Mouse (Mus musculus): ENCODE measurements around the gene Dhx30.
"Not testable (repeated sequence)": the region's sequence is repeated elsewhere in the genome, so short reads cannot be mapped to it uniquely, and the experiment has no call there.

Dhx30 gene

GRCm38 (mm10) chr9:110117779-110118139, at the start of gene Dhx30:
Dhx30 (minus strand) TSS chr9:110117830.
- CTCF ChIA-PET = no interaction called here

- CTCF ChIA-PET = no interaction called here
Observed at GRCm38 (mm10) chr9:110163071-110163470, 45.4 kb upstream of the Dhx30 start.

DNA sequence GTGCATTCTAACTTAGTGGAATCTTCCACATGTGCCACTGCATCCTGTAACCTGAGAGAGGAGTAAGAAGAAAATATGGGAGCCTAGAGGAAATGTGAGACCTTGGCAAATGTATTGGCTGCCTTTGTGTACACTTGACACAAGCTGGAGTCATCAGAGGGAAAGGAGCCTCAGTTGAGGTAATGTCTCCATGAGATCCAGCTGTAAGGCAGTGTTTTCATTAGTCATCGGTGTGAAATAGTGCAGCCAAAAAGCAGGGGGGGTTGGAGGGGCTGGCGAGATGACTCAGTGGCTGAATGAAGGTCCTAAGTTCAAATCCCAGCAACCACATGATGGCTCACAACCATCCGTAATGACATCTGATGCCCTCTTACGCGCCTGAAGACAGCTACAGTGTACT, 44.8 kb upstream of the Dhx30 start:
- CTCF ChIA-PET = no interaction called here

GRCm38 (mm10) chr9:110160486-110160885, 42.9 kb upstream of the Dhx30 start:
- CTCF ChIA-PET = not testable (repeated sequence)

DNA sequence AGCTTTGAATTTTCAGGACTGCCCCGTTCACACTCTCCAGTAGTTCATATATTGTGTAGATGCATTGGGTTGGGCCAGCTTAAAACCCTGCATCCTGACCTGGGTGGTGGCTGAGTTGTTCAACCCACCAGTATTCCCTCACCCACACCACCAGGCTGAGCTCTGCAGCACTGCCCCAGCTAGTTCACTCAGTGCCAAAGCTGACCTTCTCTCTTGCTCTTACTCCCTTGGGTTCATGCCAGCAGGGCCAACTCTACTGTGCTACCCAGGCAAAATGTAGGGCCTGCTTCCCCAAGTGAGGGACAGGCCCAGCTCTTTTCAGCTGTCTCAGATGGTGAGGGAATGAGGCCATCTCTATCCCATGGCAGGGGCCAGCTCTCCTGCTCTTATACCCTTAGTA, 41.4 kb upstream of the Dhx30 start:
- CTCF ChIA-PET = no interaction called here

DNA sequence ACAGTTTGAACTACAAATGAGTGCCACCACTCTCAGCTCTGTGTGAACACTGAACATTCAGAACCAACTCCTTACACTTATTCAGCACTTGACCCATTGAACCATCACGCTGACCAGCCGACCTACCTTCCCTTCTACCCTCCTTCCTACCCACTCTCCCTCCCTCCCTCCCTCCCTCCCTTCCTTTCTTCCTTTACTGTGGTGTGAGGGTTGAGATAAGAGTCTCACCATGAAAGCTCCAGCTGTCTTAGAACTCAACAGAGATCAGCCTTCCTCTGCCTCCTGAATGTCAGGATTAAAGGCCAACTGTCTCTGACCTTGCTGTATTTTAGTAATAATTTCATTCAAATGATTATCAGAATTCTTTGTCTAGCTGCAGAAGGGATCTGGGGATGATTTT, 31.0 kb upstream of the Dhx30 start:
- CTCF ChIA-PET = interaction anchor here (0.6 kb wide), 1 partner anchor 27 kb away, joined by 6 read pairs; no protein-coding TSS in a partner anchor

DNA sequence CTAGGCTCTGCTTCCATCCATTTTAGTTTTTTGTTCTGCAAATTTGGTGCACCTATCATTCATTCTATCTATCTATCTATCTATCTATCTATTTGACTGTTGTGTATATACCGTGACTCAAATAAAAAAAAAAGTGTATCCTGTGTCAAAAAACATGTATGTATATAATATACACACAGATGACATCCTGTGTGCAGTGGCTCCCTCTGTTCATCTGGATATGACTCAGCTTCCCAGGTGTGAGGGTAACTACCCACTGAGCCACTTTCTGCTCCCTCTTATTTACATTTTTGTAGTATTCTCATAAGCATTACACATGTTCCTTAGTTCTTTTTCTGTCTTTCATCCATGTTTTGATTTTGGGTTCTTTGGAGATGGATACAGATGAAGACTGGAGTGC, 24.5 kb upstream of the Dhx30 start:
- CTCF ChIA-PET = no interaction called here

DNA sequence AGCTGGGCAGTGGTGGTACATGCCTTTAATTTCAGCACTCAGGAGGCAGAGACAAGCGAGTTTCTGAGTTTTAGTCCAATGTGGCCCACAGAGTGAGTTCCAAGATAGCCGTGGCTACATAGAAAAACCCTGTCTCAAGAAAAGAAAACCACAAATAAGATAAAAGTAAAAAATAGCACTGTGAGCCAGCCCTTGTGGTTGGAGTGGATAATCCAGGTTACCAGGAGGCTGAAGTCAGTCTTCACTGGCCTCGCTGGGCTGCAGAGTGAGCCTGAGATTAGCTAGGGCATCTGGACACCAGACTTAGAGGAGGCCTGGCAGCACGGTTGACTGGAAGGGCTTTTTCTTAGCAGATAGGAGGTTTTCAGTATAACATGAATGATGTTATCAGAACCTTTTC, 21.5 kb upstream of the Dhx30 start:
- CTCF ChIA-PET = interaction anchor here (0.7 kb wide), 1 partner anchor 309 kb away, joined by 4 read pairs; no protein-coding TSS in a partner anchor

- CTCF ChIA-PET = no interaction called here
Observed at GRCm38 (mm10) chr9:110134176-110134575, 16.5 kb upstream of the Dhx30 start.

DNA sequence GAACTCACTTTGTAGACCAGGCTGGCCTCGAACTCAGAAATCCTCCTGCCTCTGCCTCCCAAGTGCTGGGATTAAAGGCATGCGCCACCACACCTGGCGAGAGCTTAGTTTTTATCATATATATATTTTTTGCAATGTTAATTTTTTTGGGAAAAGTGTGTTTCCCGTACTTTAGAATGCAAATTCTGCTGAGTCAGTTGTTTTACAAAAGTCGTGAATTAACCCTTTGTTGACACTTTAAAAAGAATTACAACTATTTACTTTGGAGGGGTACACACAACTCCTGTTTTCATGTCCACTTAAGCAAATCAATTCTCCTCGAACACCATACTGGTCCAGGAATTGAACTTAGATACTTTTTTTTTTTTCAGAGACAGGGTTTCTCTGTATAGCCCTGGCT, 15.3 kb upstream of the Dhx30 start:
- CTCF ChIA-PET = no interaction called here

- CTCF ChIA-PET = interaction anchor here (0.6 kb wide), 1 partner anchor 170 kb away, joined by 4 read pairs; no protein-coding TSS in a partner anchor
Observed at GRCm38 (mm10) chr9:110132201-110132605, 14.6 kb upstream of the Dhx30 start.

GRCm38 (mm10) chr9:110131525-110132197, 14.0 kb upstream of the Dhx30 start:
- CTCF ChIA-PET = interaction anchor here (0.9 kb wide), 1 partner anchor 18 kb away, joined by 3 read pairs; no protein-coding TSS in a partner anchor

DNA sequence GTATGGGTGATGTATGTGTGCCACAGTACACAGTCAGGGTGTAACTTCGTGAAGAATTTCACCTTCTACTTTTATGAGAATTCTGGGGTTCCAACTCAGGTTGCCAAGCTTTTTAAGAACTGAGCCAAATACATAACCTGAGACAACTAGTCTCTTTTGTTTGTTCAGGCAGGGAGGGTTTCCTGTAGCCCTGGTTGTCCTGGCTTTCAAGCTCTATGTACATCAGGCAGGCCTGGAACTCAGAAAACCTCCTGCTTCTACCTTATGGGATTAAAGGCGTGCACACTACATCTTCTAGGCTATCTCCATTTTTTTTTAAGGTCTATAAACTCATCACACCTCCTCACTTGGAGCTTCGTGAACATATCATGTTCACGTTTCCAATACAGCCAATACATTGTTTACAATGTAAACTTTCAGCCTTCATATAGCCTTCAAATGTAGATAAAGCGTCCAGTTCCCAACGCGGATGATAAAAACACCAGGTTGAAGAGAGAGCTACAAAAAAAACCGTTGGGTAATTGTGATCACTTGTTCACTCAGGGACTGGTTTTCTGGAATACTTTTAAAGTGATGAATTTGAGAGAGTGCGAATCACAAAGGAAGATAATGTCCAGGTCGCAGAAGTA, 13.4 kb upstream of the Dhx30 start:
- CTCF ChIA-PET = interaction anchor here (0.9 kb wide), 1 partner anchor 18 kb away, joined by 3 read pairs; no protein-coding TSS in a partner anchor

GRCm38 (mm10) chr9:110124008-110124540, 6.4 kb upstream of the Dhx30 start:
- CTCF ChIA-PET = not testable (repeated sequence)

DNA sequence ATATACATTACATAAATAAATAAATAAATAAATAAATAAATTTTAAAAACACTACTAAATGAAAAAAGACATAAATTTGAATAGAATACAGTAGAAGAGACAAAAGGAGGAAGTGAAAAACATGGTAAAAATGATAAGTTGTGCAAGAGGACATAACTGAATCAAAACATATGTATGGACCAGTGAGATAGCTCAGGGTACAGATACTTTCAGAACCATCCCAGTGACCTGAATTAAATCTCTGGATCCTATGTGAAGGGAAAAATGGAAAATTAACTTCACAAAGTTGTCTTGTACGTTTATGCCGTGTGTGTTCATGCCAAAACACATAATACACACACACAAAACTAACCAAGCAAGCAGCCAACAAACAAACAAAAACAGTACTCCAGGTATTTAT, 5.7 kb upstream of the Dhx30 start:
- CTCF ChIA-PET = no interaction called here

DNA sequence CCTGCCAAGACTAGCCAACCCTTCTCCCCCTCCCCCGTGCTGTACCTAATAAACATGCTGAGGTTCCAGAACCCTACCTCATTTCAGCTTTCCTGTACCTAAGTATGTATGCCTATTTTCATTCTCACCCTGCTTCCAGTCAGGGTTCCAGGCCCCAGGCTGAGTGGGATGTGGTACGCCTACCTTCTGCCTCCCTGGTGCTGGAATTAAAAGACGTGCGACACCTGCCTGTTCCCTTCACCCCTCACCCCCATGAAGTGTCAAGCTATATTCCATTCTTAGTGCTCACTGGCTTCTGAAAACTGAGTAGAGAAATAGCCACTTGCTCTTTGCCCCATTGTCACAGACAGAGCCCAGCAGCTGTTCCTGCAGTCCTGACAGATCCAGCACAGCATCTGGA, 3.8 kb upstream of the Dhx30 start:
- CTCF ChIA-PET = interaction anchor here (0.6 kb wide), 1 partner anchor 27 kb away, joined by 6 read pairs; no protein-coding TSS in a partner anchor

DNA sequence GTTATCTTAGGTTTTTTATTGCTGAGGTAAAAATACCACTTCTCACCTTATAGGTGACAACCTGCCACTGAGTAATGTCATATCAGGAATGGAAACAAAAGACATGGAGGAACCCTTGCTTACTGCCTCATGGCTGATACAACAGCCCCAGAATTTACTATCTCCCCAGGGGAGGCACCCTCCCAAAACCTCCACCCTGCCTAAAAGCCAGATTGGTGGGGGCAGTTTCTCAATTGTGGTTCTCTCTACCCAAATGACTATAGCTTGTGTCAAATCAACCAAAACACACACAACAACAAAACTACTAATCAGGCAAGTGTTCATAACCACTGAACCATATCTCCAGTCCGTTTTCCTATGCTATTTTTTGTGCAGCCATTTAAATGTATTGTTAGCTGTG, 619 bp upstream of the Dhx30 start:
- CTCF ChIA-PET = no interaction called here

DNA sequence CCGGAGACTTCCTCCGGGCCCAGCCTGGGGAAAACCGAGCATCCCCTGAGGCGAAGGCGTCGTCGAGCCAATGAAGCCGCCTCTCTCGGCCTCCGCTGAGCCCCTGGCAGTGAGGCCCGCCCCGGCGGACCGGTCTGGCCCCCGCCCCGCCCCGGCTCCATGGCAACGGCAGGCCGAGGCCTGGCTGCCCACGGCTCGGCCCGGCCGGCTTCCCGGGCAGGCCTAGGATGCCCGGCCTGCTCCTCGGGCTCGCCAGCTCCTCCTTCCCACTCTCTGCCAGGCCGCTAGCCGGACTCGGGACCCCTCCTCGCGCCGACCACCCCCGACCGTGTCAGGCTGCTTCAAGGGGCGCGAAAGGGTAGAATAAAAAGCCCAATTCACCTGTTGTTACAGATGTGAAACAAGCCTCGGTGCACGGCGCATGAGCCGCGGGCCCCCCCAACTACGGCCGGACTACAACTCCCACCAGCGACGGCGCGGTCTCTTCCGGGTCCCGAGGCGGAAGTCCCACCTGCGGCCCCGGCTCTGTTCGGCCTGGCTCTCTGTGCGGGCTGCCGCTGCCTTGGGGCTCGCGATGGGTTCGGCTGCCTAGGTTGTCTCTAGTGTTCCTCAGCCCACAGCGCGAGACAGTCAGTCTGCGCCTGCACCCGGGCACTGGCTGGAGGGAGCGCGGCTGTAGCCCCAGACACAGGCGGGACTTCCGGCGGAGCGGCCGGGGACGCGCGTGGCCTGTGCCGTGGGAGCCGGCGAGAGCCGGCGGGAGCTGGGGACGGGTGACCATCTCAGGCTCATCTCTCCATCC, 452 bp downstream of the Dhx30 start, which contains the start of gene Smarcc1:
Gene Smarcc1 (plus strand): TSS at position 732 of the 802 bp plus-strand sequence.
- CTCF ChIA-PET = no interaction called here

GRCm38 (mm10) chr9:110116353-110116976, 1.2 kb downstream of the Dhx30 start:
- CTCF ChIA-PET = interaction anchor here (0.5 kb wide), 1 partner anchor 10 kb away, joined by 3 read pairs; no protein-coding TSS in a partner anchor

- CTCF ChIA-PET = interaction anchor here (0.6 to 0.7 kb wide), 3 partner anchors 9 to 1785 kb away, joined by 3 to 4 read pairs (median 3); no protein-coding TSS in a partner anchor
Observed at GRCm38 (mm10) chr9:110100627-110101600, 16.7 kb downstream of the Dhx30 start.

Data from spleen, embryonic (tissue).